Mouse (Mus musculus) gastrocnemius, postnatal 4 days (tissue): ENCODE data around the gene Hs3st2. TPM values are rescaled to one million over a fixed set of nuclear protein-coding genes. Genes with fewer than 3 reads are reported as not detected.
A peak's percentile ranks its signal among the peaks of the same experiment; 100 is the strongest.

Source experiments
- DNase-seq, 2 experiments: peaks; one replicate each; pipeline ENCODE4 v3.0.0; 2021 to 2022; ENCODE audit warnings: low spot score in 2 of 2, mixed read lengths in 2 of 2
- total RNA-seq, 2 experiments: library from RNA; stranded (reverse); gene quantifications; 2 replicates each; pipeline ENCODE4 v1.2.3; 2021

The Hs3st2 gene
- total RNA-seq, 2 experiments from 2014 or later = 0.10 TPM; not detected in 1

- peak in 1 of 2 experiments; percentile 13 for DNase-seq
Observed at GRCm38 (mm10) chr7:121539405-121540275, 148.0 kb downstream of the Hs3st2 start.

GRCm38 (mm10) chr7:121542458-121542857, 150.8 kb downstream of the Hs3st2 start:
- DNase-seq = no peak

- DNase-seq = no peak
Observed at GRCm38 (mm10) chr7:121549329-121550022, 157.8 kb downstream of the Hs3st2 start.
